ENCODE assay signal across 11 mouse cellular contexts in the genomic region with DNA sequence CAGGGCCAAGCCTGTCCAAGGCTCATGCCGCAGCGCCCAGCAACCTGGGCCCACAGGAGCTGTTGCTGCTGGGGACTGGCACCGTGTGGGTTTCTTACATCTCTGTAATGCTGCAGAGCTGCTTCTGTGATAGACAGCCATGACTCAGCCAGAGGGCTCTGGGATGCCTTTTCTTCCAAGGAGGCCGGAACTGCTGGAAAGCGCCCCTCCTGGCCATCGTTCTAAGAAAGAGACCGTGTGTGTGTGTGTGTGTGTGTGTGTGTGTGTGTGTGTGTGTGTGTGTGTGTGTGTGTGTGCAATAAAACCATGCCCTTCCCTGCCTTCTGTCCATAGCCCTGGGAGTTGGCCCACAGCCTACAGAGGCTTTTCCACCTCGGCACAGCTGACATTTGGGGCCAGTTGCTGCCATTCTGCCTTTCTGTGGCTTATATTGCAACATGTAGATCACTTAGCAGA. TPM values are rescaled to one million over a fixed set of nuclear protein-coding genes. Genes with fewer than 3 reads are reported as not detected.
A peak's percentile ranks its signal among the peaks of the same experiment; 100 is the strongest.
DNase-seq lines count a peak whose midpoint lies in the region; ATAC-seq lines count a peak whose summit lies in the region.
"Had no signal": no experiment of that assay in that cellular context is flagged by ENCODE, and none has a peak within 500 bp of the region (broad histone marks: within the 10 kb centered on the region; RNA-seq: fewer than 3 reads in every experiment).

No protein-coding gene starts in this region.

- H3K9me3 ChIP-seq in hindbrain, embryonic 13.5 days: no peaks in the 10 kb centered on the region
- H3K9me3 ChIP-seq in hindbrain, embryonic 12.5 days (replicated peaks): no peaks in the 10 kb centered on the region
- H3K9me3 ChIP-seq: stomach, embryonic 15.5 days had no signal

- H3K4me3 ChIP-seq in hindbrain, embryonic 13.5 days: no peak overlapping the region
- no peak overlapping the region for H3K4me3 ChIP-seq in hindbrain, embryonic 12.5 days
- H3K4me3 ChIP-seq: stomach, embryonic 15.5 days had no signal

- no peak for ATAC-seq in hindbrain, embryonic 13.5 days (ENCODE audit: low FRiP score)
- no peak for ATAC-seq in hindbrain, embryonic 12.5 days (ENCODE audit: low FRiP score)

- H3K27me3 ChIP-seq in hindbrain, embryonic 13.5 days: no peaks in the 10 kb centered on the region
- no peaks in the 10 kb centered on the region for H3K27me3 ChIP-seq in hindbrain, embryonic 12.5 days
- H3K27me3 ChIP-seq: stomach, embryonic 15.5 days had no signal

- H3K4me1 ChIP-seq in hindbrain, embryonic 13.5 days (replicated peaks): peaks cover 9% of the 10 kb centered on the region; the same call in 1 of the 2 replicates
- H3K4me1 ChIP-seq in hindbrain, embryonic 12.5 days: 0 out of 2 replicates have a peak, but pooled peaks cover 5% of the 10 kb centered on the region

- peak overlapping the region; percentile 46; the same call in 1 of the 2 replicates for H3K9ac ChIP-seq in hindbrain, embryonic 13.5 days
- no peak overlapping the region for H3K9ac ChIP-seq in hindbrain, embryonic 12.5 days
- H3K9ac ChIP-seq: liver, embryonic 14.5 days; stomach, embryonic 15.5 days had no signal

- DNase-seq in right cerebral cortex, adult 18-20 months: peak; percentile 42
- DNase-seq in right cerebral cortex, postnatal 36 days (ENCODE audit: low spot score in 2 of 2): no peak
- DNase-seq in cerebellum, adult 9-11 months: peak; percentile 57
- DNase-seq in testis, postnatal 10 days (ENCODE audit: low spot score): no peak
- no peak for DNase-seq in spleen, postnatal 4 days (ENCODE audit: low spot score in 2 of 2)
- no peak for DNase-seq in embryo, embryonic 10.5 days (ENCODE audit: low spot score)
- DNase-seq: kidney, postnatal 25 days had no signal

- peak overlapping the region; percentile 48; the same call in 1 of the 2 replicates for H3K27ac ChIP-seq in hindbrain, embryonic 13.5 days
- H3K27ac ChIP-seq in hindbrain, embryonic 12.5 days: no peak overlapping the region
- H3K27ac ChIP-seq: liver, embryonic 14.5 days; stomach, embryonic 15.5 days had no signal

- H3K4me2 ChIP-seq in hindbrain, embryonic 13.5 days: no peak overlapping the region
- H3K4me2 ChIP-seq in hindbrain, embryonic 12.5 days (replicated peaks): no peak overlapping the region
- H3K4me2 ChIP-seq: stomach, embryonic 15.5 days had no signal

- 66% methylated on average over 8 of the region's 8 CpGs for WGBS in hindbrain, embryonic 13.5 days
- WGBS in hindbrain, embryonic 12.5 days: 71% methylated on average over 5 of the region's 8 CpGs

- no peaks in the 10 kb centered on the region for H3K36me3 ChIP-seq in hindbrain, embryonic 13.5 days
- no peaks in the 10 kb centered on the region for H3K36me3 ChIP-seq in hindbrain, embryonic 12.5 days
- H3K36me3 ChIP-seq: stomach, embryonic 15.5 days had no signal

RNA-seq across cellular contexts. Expression of gene Rassf5, which starts 35.1 kb away (rescaled TPM):
- polyA plus RNA-seq in hindbrain, embryonic 13.5 days (2015; fragmentation: Nextera tagmentation; extraction: Ambion mirVana): 2.6 TPM in 2 replicates
- polyA plus RNA-seq in hindbrain, embryonic 12.5 days (2016; fragmentation: Nextera tagmentation; extraction: Ambion mirVana): 1.8 and 2.4 TPM in 2 replicates

RNA-seq across cellular contexts. Expression of gene Eif2d, which starts 57.0 kb away (rescaled TPM):
- 52.7 and 52.8 TPM in 2 replicates for polyA plus RNA-seq in hindbrain, embryonic 13.5 days (2015; fragmentation: Nextera tagmentation; extraction: Ambion mirVana)
- polyA plus RNA-seq in hindbrain, embryonic 12.5 days (2016; fragmentation: Nextera tagmentation; extraction: Ambion mirVana): 53.1 and 55.5 TPM in 2 replicates

Comparison
In these comparisons a context has a peak if more than half of its experiments do, and no peak if none do; other contexts are left out.
1. DNase-seq: peak in right cerebral cortex, adult 18-20 months (single experiment) and cerebellum, adult 9-11 months (single experiment); none in right cerebral cortex, postnatal 36 days (0 of 2), testis, postnatal 10 days (single experiment), spleen, postnatal 4 days (0 of 2) and embryo, embryonic 10.5 days (single experiment).